Mouse (Mus musculus) liver, embryonic 12.5 days (tissue): ENCODE results near the gene Bcas2. TPM values are rescaled to one million over a fixed set of nuclear protein-coding genes. Genes with fewer than 3 reads are reported as not detected.
A peak's percentile ranks its signal among the peaks of the same experiment; 100 is the strongest.
"Not testable (repeated sequence)": the region's sequence is repeated elsewhere in the genome, so short reads cannot be mapped to it uniquely, and the experiment has no call there.

ENCODE experiments used
- ATAC-seq: fragments of 200-750 bp; cut with Nextera tagmentation; 2 replicates; pipeline ENCODE4 v1.8.0; 2017; ENCODE audit warnings: moderate number of reproducible peaks, mild to moderate bottlenecking, moderate library complexity
- H3K27ac ChIP-seq: fragments of 300-500 bp; sonication (generic); 2 replicates; pipeline ENCODE4 v1.5.1; 2016; ENCODE audit warnings: mild to moderate bottlenecking
- H3K27me3 ChIP-seq: fragments of 300-500 bp; sonication (generic); replicated peaks from 2 replicates; pipeline ENCODE4 v1.6.1; 2016; ENCODE audit warnings: mild to moderate bottlenecking, moderate library complexity
- H3K36me3 ChIP-seq: fragments of 300-500 bp; sonication (generic); 2 replicates; pipeline ENCODE4 v1.6.1; 2016; ENCODE audit warnings: mild to moderate bottlenecking, moderate library complexity
- H3K4me1 ChIP-seq: fragments of 300-500 bp; sonication (generic); 2 replicates; pipeline ENCODE4 v1.6.1; 2016
- H3K4me2 ChIP-seq: fragments of 300-500 bp; sonication (generic); 2 replicates; pipeline ENCODE4 v1.6.1; 2016; ENCODE audit warnings: mild to moderate bottlenecking, moderate library complexity
- H3K4me3 ChIP-seq: fragments of 300-500 bp; sonication (generic); 2 replicates; pipeline ENCODE4 v1.5.1; 2016; ENCODE audit warnings: mild to moderate bottlenecking, moderate library complexity
- H3K9ac ChIP-seq: fragments of 300-500 bp; sonication (generic); 2 replicates; pipeline ENCODE4 v1.6.1; 2016; ENCODE audit warnings: mild to moderate bottlenecking, moderate library complexity
- H3K9me3 ChIP-seq: fragments of 300-500 bp; sonication (generic); replicated peaks from 2 replicates; pipeline ENCODE4 v1.6.1; 2016; ENCODE audit warnings: mild to moderate bottlenecking, moderate library complexity
- WGBS: fragments of 180-500 bp; shearing (Covaris S2); methylation state at CpG from one replicate; pipeline ENCODE4 v1.1.7; 2016; ENCODE audit not compliant: insufficient replicate concordance; 5-methylcytosine and 5-hydroxymethylcytosine counted together
- polyA plus RNA-seq: library from polyadenylated mRNA; unstranded; fragments of >200 nt; fragmentation: Nextera tagmentation; extraction: Ambion mirVana; gene quantifications from 2 replicates; pipeline ENCODE4 v1.2.1, GENCODE M21; 2016

Gene Bcas2
- polyA plus RNA-seq, 1 experiment from 2014 or later: 235 TPM

GRCm38 (mm10) chr3:103176740-103177139, 5.3 kb downstream of the Bcas2 start:
- no peaks in the 10 kb centered on the region for H3K9me3 ChIP-seq
- H3K27me3 ChIP-seq: no peaks in the 10 kb centered on the region
- H3K36me3 ChIP-seq: peaks cover 70% of the 10 kb centered on the region
- peak overlapping the region; percentile 86 for H3K27ac ChIP-seq
- H3K4me3 ChIP-seq: peak overlapping the region; percentile 24; the same call in 1 of the 2 replicates
- H3K4me1 ChIP-seq: peaks cover 59% of the 10 kb centered on the region
- 33% methylated on average over 4 of the region's 4 CpGs for WGBS
- ATAC-seq: peak; percentile 90
- H3K9ac ChIP-seq: 0 out of 2 replicates have a peak overlapping the region, but pooled peaks have one; percentile 28
- peak overlapping the region; percentile 54 for H3K4me2 ChIP-seq

- Histone ChIP-seq H3K9me3 (no peaks in the 10 kb centered on the region), H3K36me3 (peaks cover 56% of the 10 kb centered on the region), H3K9ac (no peak overlapping the region), H3K27ac (0 out of 2 replicates have a peak overlapping the region, but pooled peaks have one; percentile 48), H3K4me3 (no peak overlapping the region), H3K4me2 (no peak overlapping the region), H3K4me1 (peaks cover 38% of the 10 kb centered on the region), H3K27me3 (no peaks in the 10 kb centered on the region)
- no peak for ATAC-seq
- WGBS: 84% methylated on average over 9 of the region's 9 CpGs
These were observed 8.1 kb downstream of the Bcas2 start for GRCm38 (mm10) chr3:103179527-103179926.

DNA sequence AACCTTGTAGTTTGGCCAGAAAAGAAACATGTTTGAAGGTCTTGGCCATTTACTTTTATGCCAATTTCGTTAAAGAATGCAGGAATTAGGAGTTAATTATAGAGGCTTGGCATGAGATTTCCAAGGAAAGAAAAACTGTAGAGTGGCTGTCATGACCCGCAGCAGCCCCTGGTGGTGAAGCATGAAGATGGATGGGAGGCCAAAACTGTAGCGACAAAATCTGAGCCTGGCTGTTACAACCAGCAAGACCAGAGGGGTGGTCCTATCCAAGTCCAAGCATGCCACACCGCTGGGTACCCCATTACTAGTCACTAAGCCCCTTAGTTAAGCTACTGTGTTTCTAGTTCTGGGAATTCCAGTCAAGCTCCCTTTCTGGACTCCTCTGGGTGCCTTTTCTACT, 9.7 kb downstream of the Bcas2 start:
- WGBS: 48% methylated on average over 4 of the region's 4 CpGs
- no peak overlapping the region for H3K4me3 ChIP-seq
- peaks cover 40% of the 10 kb centered on the region for H3K36me3 ChIP-seq
- no peak for ATAC-seq
- no peak overlapping the region for H3K9ac ChIP-seq
- H3K4me2 ChIP-seq: no peak overlapping the region
- H3K4me1 ChIP-seq: peaks cover 24% of the 10 kb centered on the region
- H3K27ac ChIP-seq: 0 out of 2 replicates have a peak overlapping the region, but pooled peaks have one; percentile 41
- H3K27me3 ChIP-seq: no peaks in the 10 kb centered on the region
- H3K9me3 ChIP-seq: no peaks in the 10 kb centered on the region

- peaks cover 23% of the 10 kb centered on the region for H3K36me3 ChIP-seq
- no peak overlapping the region for H3K27ac ChIP-seq
- peaks cover 7% of the 10 kb centered on the region; the same call in 1 of the 2 replicates for H3K4me1 ChIP-seq
- no peak overlapping the region for H3K9ac ChIP-seq
- H3K27me3 ChIP-seq: no peaks in the 10 kb centered on the region
- 80% methylated on average over 14 of the region's 14 CpGs for WGBS
- no peak overlapping the region for H3K4me2 ChIP-seq
- no peaks in the 10 kb centered on the region for H3K9me3 ChIP-seq
- ATAC-seq: no peak
- H3K4me3 ChIP-seq: no peak overlapping the region
These were observed 11.4 kb downstream of the Bcas2 start for GRCm38 (mm10) chr3:103182821-103183220.

GRCm38 (mm10) chr3:103184467-103184866, 13.0 kb downstream of the Bcas2 start:
- not testable (repeated sequence) for H3K9ac ChIP-seq, H3K36me3 ChIP-seq, H3K27ac ChIP-seq, H3K9me3 ChIP-seq, H3K4me1 ChIP-seq, H3K4me3 ChIP-seq, H3K27me3 ChIP-seq, H3K4me2 ChIP-seq, ATAC-seq

- Histone ChIP-seq H3K9ac (no peak overlapping the region), H3K4me1 (no peaks in the 10 kb centered on the region), H3K27ac (peak overlapping the region; percentile 25; the same call in 1 of the 2 replicates), H3K27me3 (no peaks in the 10 kb centered on the region), H3K36me3 (peaks cover 6% of the 10 kb centered on the region; the same call in 1 of the 2 replicates), H3K4me3 (no peak overlapping the region), H3K4me2 (no peak overlapping the region), H3K9me3 (peaks cover 14% of the 10 kb centered on the region)
- WGBS: 77% methylated on average over 5 of the region's 5 CpGs
- ATAC-seq: no peak
These were observed 17.0 kb downstream of the Bcas2 start for GRCm38 (mm10) chr3:103188451-103188850.

- ATAC-seq: no peak
- WGBS: 85% methylated on average over 2 of the region's 2 CpGs
- no peak overlapping the region for H3K4me2 ChIP-seq
These were observed 17.4 kb downstream of the Bcas2 start for GRCm38 (mm10) chr3:103188856-103189255.

DNA sequence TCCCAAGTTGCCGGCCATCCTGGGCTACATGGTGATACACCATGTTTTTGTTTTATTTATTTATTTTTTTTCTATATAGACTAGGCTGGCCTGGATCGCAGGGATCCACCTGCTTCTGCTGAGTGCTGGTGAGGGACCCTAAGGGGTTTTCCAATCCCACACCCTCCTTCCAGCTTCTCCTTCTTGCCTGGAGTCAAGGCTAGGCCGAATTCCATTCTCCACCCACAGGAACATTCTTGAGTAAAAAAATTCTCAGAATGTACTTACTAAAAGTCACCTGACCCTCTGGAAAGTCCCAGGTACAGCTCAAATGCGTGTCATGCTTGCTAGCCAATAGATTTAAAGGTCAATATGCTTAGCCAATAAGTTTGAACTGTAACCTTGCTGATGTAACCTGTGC, 20.7 kb downstream of the Bcas2 start:
- WGBS: 82% methylated on average over 4 of the region's 4 CpGs
- no peak for ATAC-seq
- Histone ChIP-seq H3K27me3 (no peaks in the 10 kb centered on the region), H3K4me1 (peaks cover 28% of the 10 kb centered on the region), H3K4me3 (no peak overlapping the region), H3K4me2 (no peak overlapping the region), H3K36me3 (peaks cover 14% of the 10 kb centered on the region), H3K27ac (no peak overlapping the region), H3K9ac (no peak overlapping the region), H3K9me3 (peaks cover 20% of the 10 kb centered on the region)

More at GRCm38 (mm10) chr3:103188856-103189255, 17.4 kb downstream of the Bcas2 start:
- Histone ChIP-seq H3K27me3 (no peaks in the 10 kb centered on the region), H3K36me3 (peaks cover 10% of the 10 kb centered on the region), H3K4me3 (no peak overlapping the region), H3K9ac (no peak overlapping the region), H3K9me3 (peaks cover 18% of the 10 kb centered on the region), H3K27ac (no peak overlapping the region), H3K4me1 (no peaks in the 10 kb centered on the region)

DNA sequence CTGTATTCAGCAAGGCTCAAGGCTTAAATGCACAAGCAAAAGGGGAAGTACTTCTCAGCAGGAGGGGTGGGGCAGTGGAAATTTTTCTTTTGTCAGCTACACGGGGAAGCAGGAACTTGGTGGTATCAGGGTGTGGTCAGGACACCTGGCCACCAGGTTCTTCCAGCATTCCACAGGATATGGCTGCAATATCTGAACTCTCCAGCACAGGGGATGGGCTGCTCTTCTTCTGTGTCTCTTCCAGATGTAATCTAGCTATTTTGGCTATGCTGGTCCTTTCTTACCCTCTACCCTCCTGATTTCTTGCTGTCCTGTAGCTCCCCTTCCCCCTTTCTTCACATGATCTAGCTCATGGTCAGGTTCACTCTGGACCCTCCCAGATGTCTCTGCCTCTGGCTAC, 21.7 kb downstream of the Bcas2 start:
- H3K27me3 ChIP-seq: no peaks in the 10 kb centered on the region

DNA sequence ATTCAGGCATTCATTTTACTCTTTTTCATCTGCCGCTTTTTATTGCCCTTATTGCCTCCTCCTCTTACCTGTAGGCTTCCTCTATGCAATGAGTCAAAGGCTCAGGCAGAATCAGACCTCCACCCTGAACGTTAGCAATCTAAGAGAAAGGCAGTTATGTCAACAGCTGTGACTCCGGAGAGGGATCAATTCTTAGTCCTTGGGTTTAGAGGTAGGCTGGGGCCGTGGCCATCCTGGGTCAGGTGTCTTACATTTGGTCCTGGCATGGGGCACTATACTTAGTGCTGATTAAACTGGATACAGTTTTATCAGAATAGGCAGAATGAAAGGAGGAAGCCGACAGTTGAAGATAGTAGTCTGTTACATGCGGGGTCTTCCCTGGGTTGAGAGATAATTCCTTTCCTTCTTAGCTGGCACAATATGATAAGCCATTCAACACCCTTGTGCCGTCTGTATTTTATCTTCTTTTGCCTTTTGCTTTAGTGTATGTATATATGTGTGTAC, 24.9 kb downstream of the Bcas2 start:
- Histone ChIP-seq H3K27me3 (no peaks in the 10 kb centered on the region), H3K9ac (peak overlapping the region; percentile 40; the same call in 1 of the 2 replicates), H3K36me3 (peaks cover 14% of the 10 kb centered on the region), H3K4me3 (peak overlapping the region; percentile 20), H3K4me1 (peaks cover 48% of the 10 kb centered on the region), H3K9me3 (peaks cover 28% of the 10 kb centered on the region), H3K27ac (peak overlapping the region; percentile 87), H3K4me2 (peak overlapping the region; percentile 56)
- WGBS: 17% methylated on average over 7 of the region's 7 CpGs
- peak; percentile 99 for ATAC-seq

More for the DNA sequence above, 21.7 kb downstream of the Bcas2 start:
- no peak overlapping the region for H3K4me3 ChIP-seq
- no peak overlapping the region for H3K27ac ChIP-seq
- H3K9ac ChIP-seq: no peak overlapping the region
- no peak for ATAC-seq
- 42% methylated on average over 1 of the region's 1 CpGs for WGBS
- peaks cover 20% of the 10 kb centered on the region for H3K9me3 ChIP-seq
- H3K4me2 ChIP-seq: no peak overlapping the region
- peaks cover 39% of the 10 kb centered on the region for H3K4me1 ChIP-seq
- H3K36me3 ChIP-seq: peaks cover 14% of the 10 kb centered on the region

DNA sequence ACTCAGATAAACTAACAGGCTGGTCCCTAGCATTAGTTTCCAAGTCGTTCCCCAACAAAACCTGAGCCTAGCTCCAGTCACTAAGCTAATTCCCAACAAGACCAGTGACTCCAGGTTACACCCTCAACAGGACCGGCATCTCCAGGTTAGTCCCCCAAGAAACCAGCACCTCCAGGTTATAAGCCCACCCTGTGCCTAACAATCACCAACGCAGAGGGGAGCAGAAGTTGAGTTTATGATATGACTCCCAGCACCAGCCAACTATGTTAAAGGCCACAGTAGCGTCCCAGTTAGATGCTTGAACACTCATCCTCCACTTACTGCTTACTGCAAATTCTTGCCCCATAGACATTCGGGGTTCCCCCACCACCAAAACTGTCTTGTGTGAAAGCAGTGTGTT, 27.9 kb downstream of the Bcas2 start:
- H3K27me3 ChIP-seq: no peaks in the 10 kb centered on the region
- 0 out of 2 replicates have a peak overlapping the region, but pooled peaks have one; percentile 36 for H3K27ac ChIP-seq
- 81% methylated on average over 5 of the region's 5 CpGs for WGBS
- H3K36me3 ChIP-seq: no peaks in the 10 kb centered on the region; the same call in 1 of the 2 replicates
- no peak overlapping the region for H3K9ac ChIP-seq
- 0 out of 2 replicates have a peak, but pooled peaks cover 8% of the 10 kb centered on the region for H3K9me3 ChIP-seq
- no peak overlapping the region for H3K4me3 ChIP-seq
- H3K4me1 ChIP-seq: peaks cover 48% of the 10 kb centered on the region
- no peak overlapping the region for H3K4me2 ChIP-seq
- no peak for ATAC-seq

GRCm38 (mm10) chr3:103201105-103201504, 29.6 kb downstream of the Bcas2 start:
- WGBS: 85% methylated on average over 7 of the region's 7 CpGs
- H3K4me2 ChIP-seq, H3K36me3 ChIP-seq: not testable (repeated sequence)

More at GRCm38 (mm10) chr3:103201105-103201504, 29.6 kb downstream of the Bcas2 start:
- not testable (repeated sequence) for H3K4me3 ChIP-seq, H3K9me3 ChIP-seq, H3K27me3 ChIP-seq, H3K9ac ChIP-seq, H3K27ac ChIP-seq, ATAC-seq
- peaks cover 31% of the 10 kb centered on the region for H3K4me1 ChIP-seq
